Mouse (Mus musculus): ENCODE measurements at regions not wholly inside any gene's neighbourhood (a gene's known extent, or its start where the extent isn't known, plus 50 kb on each side); places are given as distances from the start of the nearest gene placed in this dataset.

DNA sequence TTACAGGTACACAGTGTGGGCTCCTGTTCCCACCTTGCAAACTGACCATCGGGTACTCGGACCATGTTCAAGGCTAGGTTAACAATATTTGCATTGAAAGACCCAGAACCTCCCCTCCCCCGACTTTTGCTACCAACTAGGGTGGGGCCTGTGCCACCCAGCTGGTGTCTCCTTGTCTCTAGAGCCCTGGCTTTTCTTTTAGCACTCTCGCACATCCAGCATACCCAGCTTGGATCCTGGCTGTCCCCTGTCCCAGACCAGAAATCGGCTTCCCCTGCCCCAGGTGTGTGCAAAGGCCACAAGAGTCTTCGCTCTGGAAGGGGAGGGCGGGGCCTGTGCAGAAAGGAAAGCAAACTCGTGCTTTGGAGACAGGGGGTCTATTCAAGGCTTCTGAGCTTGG is 139.8 kb upstream of the Tbl1xr1 start:
- Histone ChIP-seq H3K27me3 (ENCODE audit: insufficient read depth, low read length) (no peaks in the 10 kb centered on the region), H3K4me1 (replicated peaks; ENCODE audit: low read depth, low read length) (peaks cover 65% of the 10 kb centered on the region), H3K4me3 (replicated peaks; ENCODE audit: low read length) (peak overlapping the region; percentile 68), H3K36me3 (ENCODE audit: insufficient read depth, low read length) (no peaks in the 10 kb centered on the region), H3K9me3 (ENCODE audit: low read length) (no peaks in the 10 kb centered on the region)
- TF ChIP-seq CTCF (conservative IDR thresholded peaks at IDR 0.05; ENCODE audit: low read length) (no peak), POU5F1 (IDR thresholded peaks at IDR 0.05; ENCODE audit: borderline replicate concordance, low read length) (no peak), NANOG (IDR thresholded peaks at IDR 0.05; ENCODE audit: borderline replicate concordance, low read length) (no peak)

DNA sequence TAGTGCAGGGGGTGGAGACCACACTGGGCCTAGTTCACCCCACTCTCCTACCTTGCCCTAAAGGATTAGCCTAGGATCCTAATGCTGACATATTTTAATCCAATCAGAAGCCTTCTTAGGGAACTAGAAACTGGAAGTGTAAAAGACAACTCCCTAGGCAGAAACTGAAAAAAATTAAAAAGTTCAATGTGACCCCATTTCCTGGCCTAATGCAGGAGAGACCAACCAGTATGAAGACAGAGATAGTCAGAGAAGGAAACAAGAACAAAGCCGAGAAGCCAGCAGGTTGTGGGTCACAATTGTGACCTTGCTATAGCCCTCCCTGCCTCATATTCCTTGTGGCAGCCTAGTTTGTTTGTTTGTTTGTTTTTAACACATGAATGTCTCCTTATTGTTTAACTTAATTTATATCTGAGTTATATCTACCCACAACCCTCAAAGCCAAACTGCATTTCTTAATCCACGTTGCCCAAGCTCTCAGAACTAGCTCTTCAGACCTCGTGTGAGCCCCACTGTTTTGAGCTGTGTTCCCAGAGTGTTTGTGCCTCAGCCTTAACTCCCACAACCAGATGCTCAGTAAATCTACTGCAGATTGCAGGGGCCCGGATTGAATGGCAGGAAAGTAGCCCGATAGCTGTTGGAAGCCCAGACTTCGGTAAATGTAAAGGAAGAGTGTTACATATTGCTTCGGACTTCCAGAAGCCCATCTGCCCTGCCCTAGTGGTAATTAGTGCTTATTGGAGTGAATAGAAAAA is 139.0 kb upstream of the Tbl1xr1 start:
- Histone ChIP-seq H3K9me3 (ENCODE audit: low read length) (no peaks in the 10 kb centered on the region), H3K4me1 (replicated peaks; ENCODE audit: low read depth, low read length) (peaks cover 57% of the 10 kb centered on the region), H3K4me3 (replicated peaks; ENCODE audit: low read length) (peak overlapping the region; percentile 68), H3K36me3 (ENCODE audit: insufficient read depth, low read length) (no peaks in the 10 kb centered on the region), H3K27me3 (ENCODE audit: insufficient read depth, low read length) (no peaks in the 10 kb centered on the region)
- TF ChIP-seq NANOG (IDR thresholded peaks at IDR 0.05; ENCODE audit: borderline replicate concordance, low read length) (no peak), POU5F1 (IDR thresholded peaks at IDR 0.05; ENCODE audit: borderline replicate concordance, low read length) (no peak), CTCF (conservative IDR thresholded peaks at IDR 0.05; ENCODE audit: low read length) (no peak)

- Histone ChIP-seq H3K4me1 (replicated peaks; ENCODE audit: low read depth, low read length) (peaks cover 50% of the 10 kb centered on the region), H3K9me3 (ENCODE audit: low read length) (no peaks in the 10 kb centered on the region), H3K27me3 (ENCODE audit: insufficient read depth, low read length) (no peaks in the 10 kb centered on the region), H3K36me3 (ENCODE audit: insufficient read depth, low read length) (no peaks in the 10 kb centered on the region), H3K4me3 (replicated peaks; ENCODE audit: low read length) (no peak overlapping the region; the same call in 1 of the 2 replicates)
- TF ChIP-seq POU5F1 (IDR thresholded peaks at IDR 0.05; ENCODE audit: borderline replicate concordance, low read length), result no peak
- no peak for TF ChIP-seq CTCF (conservative IDR thresholded peaks at IDR 0.05; ENCODE audit: low read length)
- no peak for TF ChIP-seq NANOG (IDR thresholded peaks at IDR 0.05; ENCODE audit: borderline replicate concordance, low read length)
Measured at GRCm38 (mm10) chr3:21938071-21938848, 138.2 kb upstream of the Tbl1xr1 start.

GRCm38 (mm10) chr3:21939738-21940137 is 136.7 kb upstream of the Tbl1xr1 start:
- peaks cover 48% of the 10 kb centered on the region for H3K4me1 ChIP-seq (replicated peaks; ENCODE audit: low read depth, low read length)
- H3K36me3 ChIP-seq (ENCODE audit: insufficient read depth, low read length), result no peaks in the 10 kb centered on the region
- H3K27me3 ChIP-seq (ENCODE audit: insufficient read depth, low read length), result no peaks in the 10 kb centered on the region
- no peak overlapping the region for H3K4me3 ChIP-seq (replicated peaks; ENCODE audit: low read length)
- no peaks in the 10 kb centered on the region for H3K9me3 ChIP-seq (ENCODE audit: low read length)
- no peak for TF ChIP-seq CTCF (conservative IDR thresholded peaks at IDR 0.05; ENCODE audit: low read length)
- no peak for TF ChIP-seq NANOG (IDR thresholded peaks at IDR 0.05; ENCODE audit: borderline replicate concordance, low read length)
- TF ChIP-seq POU5F1 (IDR thresholded peaks at IDR 0.05; ENCODE audit: borderline replicate concordance, low read length), result no peak

- Histone ChIP-seq H3K4me1 (replicated peaks; ENCODE audit: low read depth, low read length) (peaks cover 42% of the 10 kb centered on the region), H3K4me3 (replicated peaks; ENCODE audit: low read length) (no peak overlapping the region), H3K36me3 (ENCODE audit: insufficient read depth, low read length) (no peaks in the 10 kb centered on the region), H3K27me3 (ENCODE audit: insufficient read depth, low read length) (no peaks in the 10 kb centered on the region), H3K9me3 (ENCODE audit: low read length) (no peaks in the 10 kb centered on the region)
- TF ChIP-seq NANOG (IDR thresholded peaks at IDR 0.05; ENCODE audit: borderline replicate concordance, low read length) (no peak), POU5F1 (IDR thresholded peaks at IDR 0.05; ENCODE audit: borderline replicate concordance, low read length) (no peak)
Measured at GRCm38 (mm10) chr3:21941596-21941995, 134.9 kb upstream of the Tbl1xr1 start.

DNA sequence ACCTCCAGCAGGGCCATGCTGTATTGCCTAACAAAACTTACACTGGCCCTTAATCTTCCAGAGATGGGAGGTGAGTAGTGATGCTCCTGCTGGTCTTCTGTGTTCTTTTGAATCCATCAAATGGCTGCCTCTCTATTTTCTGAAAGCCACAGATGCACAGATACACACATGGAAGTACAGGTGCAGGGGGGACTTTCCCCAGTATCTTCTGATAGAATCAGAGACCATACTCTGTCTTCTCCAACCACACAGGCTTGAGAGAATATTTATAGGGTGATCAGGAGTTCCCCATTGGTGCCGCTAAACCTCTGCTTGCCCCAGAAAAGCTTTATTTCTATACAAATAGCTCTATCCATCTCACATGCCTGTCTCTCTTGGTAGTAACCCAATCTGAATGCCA is 133.5 kb upstream of the Tbl1xr1 start:
- no peaks in the 10 kb centered on the region for H3K36me3 ChIP-seq (ENCODE audit: insufficient read depth, low read length)
- TF ChIP-seq POU5F1 (IDR thresholded peaks at IDR 0.05; ENCODE audit: borderline replicate concordance, low read length), result no peak
- no peak for TF ChIP-seq CTCF (conservative IDR thresholded peaks at IDR 0.05; ENCODE audit: low read length)
- TF ChIP-seq NANOG (IDR thresholded peaks at IDR 0.05; ENCODE audit: borderline replicate concordance, low read length), result no peak
- H3K4me1 ChIP-seq (replicated peaks; ENCODE audit: low read depth, low read length), result peaks cover 34% of the 10 kb centered on the region
- no peaks in the 10 kb centered on the region for H3K9me3 ChIP-seq (ENCODE audit: low read length)
- no peaks in the 10 kb centered on the region for H3K27me3 ChIP-seq (ENCODE audit: insufficient read depth, low read length)
- no peak overlapping the region for H3K4me3 ChIP-seq (replicated peaks; ENCODE audit: low read length)

DNA sequence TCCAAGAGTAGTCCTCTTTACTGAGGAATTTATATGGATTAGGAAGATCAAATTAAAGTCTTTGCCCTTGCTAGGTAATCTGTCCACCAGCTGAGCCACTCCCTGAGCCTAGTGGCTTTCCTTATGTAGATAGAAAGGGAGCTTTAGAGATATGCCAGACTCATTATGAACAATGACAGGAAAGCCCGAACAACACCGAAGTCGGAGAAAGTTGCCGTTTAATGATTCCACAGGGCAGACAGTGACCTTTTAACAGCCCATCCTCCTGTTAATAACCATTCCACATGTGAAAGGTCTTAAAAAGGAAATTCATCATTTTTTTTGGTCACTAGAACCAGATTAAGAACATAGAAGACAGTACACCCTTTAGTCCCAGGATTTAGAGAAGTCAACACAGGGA is 130.7 kb upstream of the Tbl1xr1 start:
- TF ChIP-seq CTCF (conservative IDR thresholded peaks at IDR 0.05; ENCODE audit: low read length) (no peak), POU5F1 (IDR thresholded peaks at IDR 0.05; ENCODE audit: borderline replicate concordance, low read length) (no peak), NANOG (IDR thresholded peaks at IDR 0.05; ENCODE audit: borderline replicate concordance, low read length) (no peak)
- Histone ChIP-seq H3K9me3 (ENCODE audit: low read length) (no peaks in the 10 kb centered on the region), H3K4me3 (replicated peaks; ENCODE audit: low read length) (no peak overlapping the region), H3K27me3 (ENCODE audit: insufficient read depth, low read length) (no peaks in the 10 kb centered on the region), H3K36me3 (ENCODE audit: insufficient read depth, low read length) (no peaks in the 10 kb centered on the region), H3K4me1 (replicated peaks; ENCODE audit: low read depth, low read length) (peaks cover 42% of the 10 kb centered on the region)

- Histone ChIP-seq H3K4me3 (replicated peaks; ENCODE audit: low read length) (no peak overlapping the region), H3K27me3 (ENCODE audit: insufficient read depth, low read length) (no peaks in the 10 kb centered on the region), H3K4me1 (replicated peaks; ENCODE audit: low read depth, low read length) (peaks cover 53% of the 10 kb centered on the region), H3K9me3 (ENCODE audit: low read length) (no peaks in the 10 kb centered on the region), H3K36me3 (ENCODE audit: insufficient read depth, low read length) (no peaks in the 10 kb centered on the region)
- TF ChIP-seq CTCF (conservative IDR thresholded peaks at IDR 0.05; ENCODE audit: low read length) (no peak), POU5F1 (IDR thresholded peaks at IDR 0.05; ENCODE audit: borderline replicate concordance, low read length) (no peak), NANOG (IDR thresholded peaks at IDR 0.05; ENCODE audit: borderline replicate concordance, low read length) (no peak)
Measured at GRCm38 (mm10) chr3:21947320-21948073, 129.0 kb upstream of the Tbl1xr1 start.

Data from E14TG2a.4 (cell line).